Mouse (Mus musculus) liver, adult 2 months (tissue): ENCODE results near the gene Tmem98. TPM values are rescaled to one million over a fixed set of nuclear protein-coding genes. Genes with fewer than 3 reads are reported as not detected.
A peak's percentile ranks its signal among the peaks of the same experiment; 100 is the strongest.

Experiments used
- DNase-seq: peaks from one replicate; pipeline ENCODE4 v3.0.0-alpha.2; 2011; ENCODE audit warnings: low read depth, low spot score; ENCODE audit errors: extremely low read depth
- H3K27ac ChIP-seq: fragments of 200-500 bp; replicated peaks from 2 replicates; pipeline ENCODE4 v1.5.1; 2012; ENCODE audit warnings: low read depth, mild to moderate bottlenecking, control low read depth, inconsistent platforms, low read length; ENCODE audit not compliant: insufficient read depth
- H3K27me3 ChIP-seq: fragments of 200-500 bp; 2 replicates; pipeline ENCODE4 v1.6.1; 2012; ENCODE audit warnings: mild to moderate bottlenecking, moderate library complexity, low read length, inconsistent platforms; ENCODE audit not compliant: control insufficient read depth, insufficient read depth
- H3K36me3 ChIP-seq: fragments of 200-500 bp; 2 replicates; pipeline ENCODE4 v1.6.1; 2012; ENCODE audit warnings: low read length, inconsistent platforms; ENCODE audit not compliant: control insufficient read depth, insufficient read depth
- H3K4me1 ChIP-seq: fragments of 200-500 bp; 2 replicates; pipeline ENCODE4 v1.6.1; 2011; ENCODE audit warnings: low read length; ENCODE audit not compliant: control insufficient read depth, insufficient read depth
- H3K4me3 ChIP-seq: fragments of 200-500 bp; 2 replicates; pipeline ENCODE4 v1.5.1; 2011; ENCODE audit warnings: low read depth, mild to moderate bottlenecking, control low read depth, low read length, moderate library complexity; ENCODE audit not compliant: insufficient read depth
- H3K79me2 ChIP-seq: fragments of 200-500 bp; 2 replicates; pipeline ENCODE4 v1.6.1; 2012; ENCODE audit warnings: inconsistent platforms, mild to moderate bottlenecking, low read length, moderate library complexity; ENCODE audit not compliant: control insufficient read depth, insufficient read depth
- H3K9ac ChIP-seq: fragments of 200-500 bp; 2 replicates; pipeline ENCODE4 v1.6.1; 2012; ENCODE audit warnings: low read depth, mild to moderate bottlenecking, control low read depth, inconsistent platforms, low read length
- CTCF ChIP-seq: fragments of 200-500 bp; IDR thresholded peaks from 2 replicates; pipeline ENCODE4 v1.5.1; 2011; ENCODE audit warnings: low read depth, low read length, control low read depth
- POLR2A ChIP-seq: fragments of 200-500 bp; IDR thresholded peaks from 2 replicates; pipeline ENCODE4 v1.6.1; 2011; ENCODE audit warnings: low read length, control low read depth; ENCODE audit not compliant: insufficient read depth; ENCODE audit errors: extremely low read depth
- WGBS: fragments of 180-500 bp; shearing (Covaris S2); methylation state at CpG from one replicate; pipeline ENCODE4 v1.1.7; 2018; 5-methylcytosine and 5-hydroxymethylcytosine counted together
- polyA plus RNA-seq: library from polyadenylated mRNA; depleted of rRNA; stranded (reverse); fragments of >200 nt; gene quantifications from 2 replicates; pipeline ENCODE4 v1.2.3, GENCODE M21; 2012; rRNA removed
- total RNA-seq: library from RNA; depleted of rRNA; stranded (reverse); fragments of >200 nt; gene quantifications from 2 replicates; pipeline ENCODE4 v1.2.3, GENCODE M21; 2014; rRNA removed

The Tmem98 gene
- 17.9 and 19.9 TPM in 2 replicates for total RNA-seq
- 18.3 and 29.7 TPM in 2 replicates for polyA plus RNA-seq

GRCm38 (mm10) chr11:80809993-80810821, at the start of gene Tmem98:
TSS of gene Tmem98 (plus strand) at chr11:80810175.
- Histone ChIP-seq H3K4me3 (peak within 1 kb of the TSS; percentile 85), H3K79me2 (no peaks in the 10 kb centered on the region), H3K27me3 (no peaks in the 10 kb centered on the region), H3K27ac (0 out of 2 replicates have a peak within 1 kb of the TSS, but pooled peaks have one; percentile 26), H3K36me3 (no peaks in the 10 kb centered on the region), H3K9ac (peak within 1 kb of the TSS; percentile 81), H3K4me1 (peaks cover 7% of the 10 kb centered on the region)
- WGBS: 2% methylated on average over 44 of the region's 54 CpGs
- DNase-seq: peak; percentile 84
- no peak for TF ChIP-seq POLR2A
- TF ChIP-seq CTCF: no peak

DNA sequence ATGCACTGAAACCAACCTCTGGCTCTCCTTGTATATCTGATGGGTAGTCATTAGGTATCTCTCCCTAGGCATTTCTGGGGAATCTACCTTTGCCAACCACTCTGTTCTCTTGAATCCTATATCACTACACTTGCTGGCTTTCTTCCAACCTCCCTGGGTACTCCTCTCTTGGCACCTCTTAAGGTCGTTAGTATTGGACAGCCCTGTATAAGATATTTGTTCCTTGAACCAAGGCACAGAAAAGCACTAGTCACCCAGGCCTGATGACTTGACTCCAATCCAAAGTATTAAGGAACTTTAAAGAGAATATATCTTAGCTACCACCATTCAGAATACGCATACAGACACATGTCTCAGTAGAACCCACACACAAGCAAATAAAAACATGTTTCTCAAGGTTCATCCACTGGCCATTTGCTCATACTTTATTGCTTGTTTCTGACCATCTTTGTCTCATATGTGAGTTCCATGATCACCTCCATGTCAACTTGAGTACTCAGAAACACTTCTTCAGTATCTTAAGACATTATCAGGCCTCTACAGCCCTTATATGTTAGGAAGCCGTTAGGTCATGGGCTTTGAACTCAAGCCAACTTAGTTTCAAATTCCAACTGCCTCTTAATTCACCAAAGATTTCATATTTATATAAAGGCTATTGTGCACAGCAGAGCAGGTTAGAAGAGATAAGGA, 48.5 kb upstream of the Tmem98 start:
- Histone ChIP-seq H3K27ac (no peak overlapping the region), H3K27me3 (no peaks in the 10 kb centered on the region), H3K4me3 (no peak overlapping the region), H3K9ac (no peak overlapping the region), H3K36me3 (no peaks in the 10 kb centered on the region), H3K79me2 (no peaks in the 10 kb centered on the region), H3K4me1 (no peaks in the 10 kb centered on the region)
- TF ChIP-seq POLR2A (no peak), CTCF (no peak)
- WGBS: 92% methylated on average over 3 of the region's 3 CpGs
- no peak for DNase-seq

GRCm38 (mm10) chr11:80762066-80762465, 47.9 kb upstream of the Tmem98 start:
- TF ChIP-seq POLR2A (no peak), CTCF (no peak)
- no peak overlapping the region for H3K4me3 ChIP-seq
- H3K4me1 ChIP-seq: no peaks in the 10 kb centered on the region; the same call in 1 of the 2 replicates
- H3K79me2 ChIP-seq: no peaks in the 10 kb centered on the region
- no peak overlapping the region for H3K9ac ChIP-seq
- H3K36me3 ChIP-seq: no peaks in the 10 kb centered on the region
- 84% methylated on average over 4 of the region's 4 CpGs for WGBS
- no peaks in the 10 kb centered on the region for H3K27me3 ChIP-seq
- H3K27ac ChIP-seq: no peak overlapping the region
- DNase-seq: no peak

- no peak overlapping the region for H3K4me3 ChIP-seq
- no peaks in the 10 kb centered on the region for H3K36me3 ChIP-seq
- H3K9ac ChIP-seq: no peak overlapping the region
- DNase-seq: no peak
- WGBS: 93% methylated on average over 4 of the region's 4 CpGs
- no peak for TF ChIP-seq CTCF
- TF ChIP-seq POLR2A: no peak
- no peak overlapping the region for H3K27ac ChIP-seq
- H3K27me3 ChIP-seq: no peaks in the 10 kb centered on the region
- no peaks in the 10 kb centered on the region; the same call in 1 of the 2 replicates for H3K4me1 ChIP-seq
- H3K79me2 ChIP-seq: peaks cover 2% of the 10 kb centered on the region; the same call in 1 of the 2 replicates
These were observed 43.9 kb upstream of the Tmem98 start for GRCm38 (mm10) chr11:80766068-80766467.

GRCm38 (mm10) chr11:80766472-80767319, 43.3 kb upstream of the Tmem98 start:
- no peak for DNase-seq
- Histone ChIP-seq H3K27me3 (no peaks in the 10 kb centered on the region), H3K79me2 (peaks cover 5% of the 10 kb centered on the region; the same call in 1 of the 2 replicates), H3K4me1 (no peaks in the 10 kb centered on the region; the same call in 1 of the 2 replicates), H3K27ac (no peak overlapping the region), H3K36me3 (no peaks in the 10 kb centered on the region), H3K9ac (no peak overlapping the region), H3K4me3 (no peak overlapping the region)
- 86% methylated on average over 6 of the region's 6 CpGs for WGBS
- TF ChIP-seq POLR2A (no peak), CTCF (no peak)
